Mouse (Mus musculus) midbrain, embryonic 10.5 days (tissue): ENCODE measurements at regions not wholly inside any gene's neighbourhood (a gene's known extent, or its start where the extent isn't known, plus 50 kb on each side); places are given as distances from the start of the nearest gene placed in this dataset. TPM values are rescaled to one million over a fixed set of nuclear protein-coding genes. Genes with fewer than 3 reads are reported as not detected.

ENCODE experiments used
- DNase-seq: peaks from one replicate; pipeline ENCODE4 v3.0.0-alpha.2; 2017; ENCODE audit warnings: low spot score
- H3K27ac ChIP-seq: fragments of 300-500 bp; sonication (generic); replicated peaks from 2 replicates; pipeline ENCODE4 v1.5.1; 2016; ENCODE audit warnings: mild to moderate bottlenecking
- H3K27me3 ChIP-seq: fragments of 300-500 bp; sonication (generic); 2 replicates; pipeline ENCODE4 v1.6.1; 2016; ENCODE audit warnings: low read depth, mild to moderate bottlenecking; ENCODE audit not compliant: poor library complexity, severe bottlenecking
- H3K36me3 ChIP-seq: fragments of 300-500 bp; sonication (generic); 2 replicates; pipeline ENCODE4 v1.6.1; 2016; ENCODE audit warnings: mild to moderate bottlenecking, moderate library complexity
- H3K4me1 ChIP-seq: fragments of 300-500 bp; sonication (generic); 2 replicates; pipeline ENCODE4 v1.6.1; 2016
- H3K4me3 ChIP-seq: fragments of 300-500 bp; sonication (generic); 2 replicates; pipeline ENCODE4 v1.5.1; 2016; ENCODE audit warnings: mild to moderate bottlenecking, moderate library complexity
- H3K9me3 ChIP-seq: fragments of 300-500 bp; sonication (generic); replicated peaks from 2 replicates; pipeline ENCODE4 v1.6.1; 2016; ENCODE audit warnings: mild to moderate bottlenecking
- WGBS: fragments of 180-500 bp; shearing (Covaris S2); methylation state at CpG from one replicate; pipeline ENCODE4 v1.1.7; 2016; 5-methylcytosine and 5-hydroxymethylcytosine counted together
- microRNA-seq: library from miRNA; unstranded; fragments of <30 nt; microRNA quantifications from one replicate; pipeline ENCODE4, GENCODE M21; 2017

- Histone ChIP-seq H3K9me3 (no peaks in the 10 kb centered on the region), H3K27me3 (no peaks in the 10 kb centered on the region), H3K4me3 (no peak overlapping the region), H3K4me1 (no peaks in the 10 kb centered on the region), H3K27ac (no peak overlapping the region), H3K36me3 (no peaks in the 10 kb centered on the region)
- WGBS = 55% methylated on average over 3 of the region's 3 CpGs
- no peak for DNase-seq
Observed at GRCm38 (mm10) chr6:107422091-107422490, 107.5 kb upstream of the Lrrn1 start.

GRCm38 (mm10) chr6:107426529-107426928 lies 103.0 kb upstream of the Lrrn1 start:
- Histone ChIP-seq H3K4me3 (no peak overlapping the region), H3K36me3 (no peaks in the 10 kb centered on the region), H3K9me3 (no peaks in the 10 kb centered on the region), H3K4me1 (no peaks in the 10 kb centered on the region), H3K27ac (no peak overlapping the region), H3K27me3 (no peaks in the 10 kb centered on the region)
- DNase-seq = no peak
- 87% methylated on average over 3 of the region's 3 CpGs for WGBS

GRCm38 (mm10) chr6:107431033-107431432 lies 98.5 kb upstream of the Lrrn1 start:
- Histone ChIP-seq H3K4me1 (peaks cover 6% of the 10 kb centered on the region), H3K4me3 (no peak overlapping the region), H3K27ac (no peak overlapping the region), H3K9me3 (no peaks in the 10 kb centered on the region), H3K36me3 (no peaks in the 10 kb centered on the region), H3K27me3 (no peaks in the 10 kb centered on the region)
- no peak for DNase-seq
- 88% methylated on average over 4 of the region's 4 CpGs for WGBS

GRCm38 (mm10) chr6:107442058-107442457 lies 87.5 kb upstream of the Lrrn1 start:
- DNase-seq = no peak
- Histone ChIP-seq H3K4me1 (no peaks in the 10 kb centered on the region), H3K9me3 (no peaks in the 10 kb centered on the region), H3K36me3 (no peaks in the 10 kb centered on the region), H3K4me3 (no peak overlapping the region), H3K27ac (no peak overlapping the region), H3K27me3 (no peaks in the 10 kb centered on the region)
- 89% methylated on average over 1 of the region's 1 CpGs for WGBS

GRCm38 (mm10) chr6:107444336-107444735 lies 85.2 kb upstream of the Lrrn1 start:
- Histone ChIP-seq H3K4me3 (no peak overlapping the region), H3K27ac (no peak overlapping the region), H3K4me1 (no peaks in the 10 kb centered on the region), H3K9me3 (no peaks in the 10 kb centered on the region), H3K36me3 (no peaks in the 10 kb centered on the region), H3K27me3 (no peaks in the 10 kb centered on the region)
- DNase-seq = no peak
- 83% methylated on average over 3 of the region's 3 CpGs for WGBS

GRCm38 (mm10) chr6:107459220-107459619 lies 70.3 kb upstream of the Lrrn1 start:
- 93% methylated on average over 1 of the region's 1 CpGs for WGBS
- Histone ChIP-seq H3K27me3 (no peaks in the 10 kb centered on the region), H3K4me3 (no peak overlapping the region), H3K36me3 (no peaks in the 10 kb centered on the region), H3K9me3 (no peaks in the 10 kb centered on the region), H3K4me1 (peaks cover 8% of the 10 kb centered on the region), H3K27ac (no peak overlapping the region)
- no peak for DNase-seq

GRCm38 (mm10) chr6:107462440-107462839 lies 67.1 kb upstream of the Lrrn1 start:
- peak; percentile 14 for DNase-seq
- no peak overlapping the region for H3K4me3 ChIP-seq
- no peak overlapping the region for H3K27ac ChIP-seq

GRCm38 (mm10) chr6:107473395-107473794 lies 56.2 kb upstream of the Lrrn1 start:
- WGBS = 88% methylated on average over 2 of the region's 2 CpGs
- Histone ChIP-seq H3K4me3 (no peak overlapping the region), H3K36me3 (no peaks in the 10 kb centered on the region), H3K27me3 (no peaks in the 10 kb centered on the region), H3K4me1 (no peaks in the 10 kb centered on the region), H3K9me3 (no peaks in the 10 kb centered on the region), H3K27ac (no peak overlapping the region)
- DNase-seq = no peak

More at GRCm38 (mm10) chr6:107462440-107462839, 67.1 kb upstream of the Lrrn1 start:
- 19% methylated on average over 2 of the region's 2 CpGs for WGBS
- Histone ChIP-seq H3K4me1 (peaks cover 8% of the 10 kb centered on the region), H3K36me3 (no peaks in the 10 kb centered on the region), H3K27me3 (no peaks in the 10 kb centered on the region), H3K9me3 (no peaks in the 10 kb centered on the region)

- Histone ChIP-seq H3K27ac (no peak overlapping the region), H3K4me1 (no peaks in the 10 kb centered on the region), H3K27me3 (no peaks in the 10 kb centered on the region), H3K4me3 (no peak overlapping the region), H3K36me3 (no peaks in the 10 kb centered on the region), H3K9me3 (no peaks in the 10 kb centered on the region)
- 72% methylated on average over 4 of the region's 4 CpGs for WGBS
- DNase-seq = no peak
Observed at GRCm38 (mm10) chr6:107474125-107474524, 55.4 kb upstream of the Lrrn1 start.

Small RNAs in the stretch of these regions (microRNA-seq; reads per million reads assigned to microRNA genes)
- gene Gm27690 = not detected
